Mouse (Mus musculus): Measurements from ENCODE around the gene Mki67. TPM values are rescaled to one million over a fixed set of nuclear protein-coding genes. Genes with fewer than 3 reads are reported as not detected.

The Mki67 gene
- polyA plus RNA-seq (2014; fragmentation: Nextera tagmentation; extraction: Ambion mirVana), result 49.7 and 57.5 TPM in 2 replicates

DNA sequence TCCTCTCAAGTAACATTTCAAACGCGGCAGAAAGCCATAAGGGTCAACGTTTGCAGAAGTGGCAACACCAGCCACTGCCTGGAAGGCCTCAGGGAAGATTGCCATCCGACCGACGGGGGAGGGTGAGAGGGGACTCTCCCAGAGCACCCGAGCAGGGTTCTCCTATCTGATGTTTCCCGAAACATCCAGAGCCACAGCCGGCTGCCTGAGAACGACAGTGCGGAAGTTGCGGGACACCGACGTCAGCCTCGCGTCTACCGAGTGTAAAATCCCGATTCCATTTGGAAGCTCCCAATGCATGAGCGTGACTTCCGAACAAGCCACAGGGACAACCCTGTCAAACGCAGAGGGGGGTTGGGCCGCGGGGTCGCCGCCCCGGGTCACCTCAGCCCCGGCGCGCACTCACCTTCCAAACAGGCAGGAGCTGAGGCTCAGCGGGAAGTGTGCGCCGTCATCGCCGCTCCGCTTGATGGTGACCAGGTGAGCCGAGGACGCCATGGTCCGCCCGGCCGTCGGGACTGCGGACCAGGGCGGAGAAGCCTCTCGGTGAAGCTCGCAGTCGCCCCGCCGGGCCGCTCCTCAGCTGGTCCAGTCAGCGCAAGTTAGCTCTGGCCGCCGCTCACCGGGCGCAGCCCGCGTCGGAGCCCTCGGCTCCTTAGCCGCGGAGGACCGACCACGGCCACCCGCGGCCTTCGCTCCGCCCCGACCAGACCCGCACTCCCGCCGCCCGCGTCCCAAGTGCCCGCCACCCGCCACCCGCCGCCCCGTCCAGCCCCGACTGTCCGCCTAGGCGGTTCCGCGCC lies at the start of gene Mki67:
Mki67 (minus strand) TSS at position 720 of the 803 bp plus-strand sequence.
- WGBS, result under 1% methylated on average over 74 of the region's 82 CpGs
- DNase-seq (ENCODE audit: low spot score) (peak; percentile 51), ATAC-seq (ENCODE audit: low FRiP score) (peak; percentile 73)

DNA sequence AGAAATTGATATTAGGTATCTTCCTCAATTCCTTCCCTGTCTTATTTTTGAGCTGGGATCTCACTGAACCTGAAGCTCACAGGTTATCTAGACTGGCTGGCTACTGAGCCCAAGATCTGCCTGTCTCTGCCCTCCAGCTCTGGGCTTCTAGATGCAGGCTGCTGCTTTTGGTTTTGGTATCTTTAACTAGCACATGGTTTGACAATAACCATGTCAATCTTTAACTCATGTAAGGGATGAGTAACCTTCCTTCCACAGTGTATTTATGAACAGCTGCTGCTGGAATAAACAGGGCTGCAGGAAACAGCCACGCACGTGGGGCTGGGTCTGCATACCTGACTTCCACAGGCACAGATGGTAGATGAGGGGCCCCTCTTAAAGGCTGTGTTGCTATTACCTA lies 47.1 kb upstream of the Mki67 start:
- DNase-seq (ENCODE audit: low spot score) (no peak), ATAC-seq (ENCODE audit: low FRiP score) (no peak)
- 83% methylated on average over 2 of the region's 2 CpGs for WGBS

More for the DNA sequence above, at the start of gene Mki67:
- H3K27me3 ChIP-seq (ENCODE audit: control insufficient read depth, insufficient read depth, low read length), result no peaks in the 10 kb centered on the region
- H3K36me3 ChIP-seq (ENCODE audit: control insufficient read depth, insufficient read depth, low read length), result no peaks in the 10 kb centered on the region
- peak within 1 kb of the TSS; percentile 54 for H3K27ac ChIP-seq (ENCODE audit: low read depth, low read length)
- peak within 1 kb of the TSS; percentile 88 for H3K4me2 ChIP-seq (replicated peaks; ENCODE audit: low read depth, low read length)
- no peaks in the 10 kb centered on the region for H3K9me3 ChIP-seq (ENCODE audit: control insufficient read depth, low read length)
- peak within 1 kb of the TSS; percentile 91 for H3K4me3 ChIP-seq (ENCODE audit: low read depth, low read length)
- peak within 1 kb of the TSS; percentile 88 for H3K9ac ChIP-seq (ENCODE audit: low read depth, low read length)
- H3K4me1 ChIP-seq (replicated peaks; ENCODE audit: control insufficient read depth, insufficient read depth, low read length), result peaks cover 2% of the 10 kb centered on the region; the same call in 1 of the 2 replicates

DNA sequence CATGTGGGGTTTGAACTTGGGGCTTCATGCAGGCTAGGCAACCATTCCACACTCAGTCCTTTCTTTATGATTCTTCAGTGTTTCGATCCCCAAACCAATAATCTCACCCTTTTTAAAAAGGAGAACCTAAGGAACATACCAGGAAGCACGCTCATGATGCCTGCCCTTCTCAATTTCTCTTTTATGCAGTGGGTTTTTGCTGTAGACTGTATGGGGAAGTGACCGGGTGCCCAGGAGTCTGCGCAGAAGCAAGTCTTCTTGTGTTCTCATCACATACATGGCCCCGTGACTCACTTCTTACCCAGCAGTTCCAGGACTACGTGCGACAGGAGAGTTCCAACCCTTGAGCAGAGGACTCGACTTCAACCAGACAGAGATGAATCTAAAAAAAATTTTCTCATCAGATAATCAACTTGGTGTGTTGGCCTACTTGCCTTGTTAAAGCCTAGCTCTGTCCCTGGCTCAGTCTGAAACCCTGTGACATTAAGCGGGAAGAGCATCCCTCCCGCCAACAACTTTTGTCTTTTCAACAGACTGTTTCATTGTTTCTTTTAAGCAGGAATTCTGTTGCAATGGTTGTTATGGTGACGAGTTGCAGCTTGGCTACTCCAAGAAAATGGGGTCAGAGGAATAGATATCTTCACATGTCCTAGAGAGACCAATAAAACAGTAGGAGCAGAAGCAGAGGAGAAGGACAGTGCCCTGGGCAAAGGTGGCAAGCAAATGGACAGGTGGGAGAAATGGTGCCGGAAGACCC lies 42.8 kb upstream of the Mki67 start:
- H3K27me3 ChIP-seq (ENCODE audit: control insufficient read depth, insufficient read depth, low read length), result no peaks in the 10 kb centered on the region
- DNase-seq (ENCODE audit: low spot score), result no peak
- no peak overlapping the region for H3K27ac ChIP-seq (ENCODE audit: low read depth, low read length)
- no peak overlapping the region for H3K4me2 ChIP-seq (replicated peaks; ENCODE audit: low read depth, low read length)
- H3K4me3 ChIP-seq (ENCODE audit: low read depth, low read length), result no peak overlapping the region
- H3K36me3 ChIP-seq (ENCODE audit: control insufficient read depth, insufficient read depth, low read length), result no peaks in the 10 kb centered on the region
- no peaks in the 10 kb centered on the region for H3K9me3 ChIP-seq (ENCODE audit: control insufficient read depth, low read length)
- ATAC-seq (ENCODE audit: low FRiP score), result no peak
- no peak overlapping the region for H3K9ac ChIP-seq (ENCODE audit: low read depth, low read length)
- WGBS, result 68% methylated on average over 12 of the region's 12 CpGs
- no peaks in the 10 kb centered on the region for H3K4me1 ChIP-seq (replicated peaks; ENCODE audit: control insufficient read depth, insufficient read depth, low read length)

More for the DNA sequence above, 47.1 kb upstream of the Mki67 start:
- no peaks in the 10 kb centered on the region for H3K36me3 ChIP-seq (ENCODE audit: control insufficient read depth, insufficient read depth, low read length)
- H3K27me3 ChIP-seq (ENCODE audit: control insufficient read depth, insufficient read depth, low read length), result no peaks in the 10 kb centered on the region
- H3K4me1 ChIP-seq (replicated peaks; ENCODE audit: control insufficient read depth, insufficient read depth, low read length), result no peaks in the 10 kb centered on the region
- no peaks in the 10 kb centered on the region for H3K9me3 ChIP-seq (ENCODE audit: control insufficient read depth, low read length)
- no peak overlapping the region for H3K9ac ChIP-seq (ENCODE audit: low read depth, low read length)
- no peak overlapping the region for H3K4me3 ChIP-seq (ENCODE audit: low read depth, low read length)
- H3K27ac ChIP-seq (ENCODE audit: low read depth, low read length), result no peak overlapping the region
- H3K4me2 ChIP-seq (replicated peaks; ENCODE audit: low read depth, low read length), result no peak overlapping the region

DNA sequence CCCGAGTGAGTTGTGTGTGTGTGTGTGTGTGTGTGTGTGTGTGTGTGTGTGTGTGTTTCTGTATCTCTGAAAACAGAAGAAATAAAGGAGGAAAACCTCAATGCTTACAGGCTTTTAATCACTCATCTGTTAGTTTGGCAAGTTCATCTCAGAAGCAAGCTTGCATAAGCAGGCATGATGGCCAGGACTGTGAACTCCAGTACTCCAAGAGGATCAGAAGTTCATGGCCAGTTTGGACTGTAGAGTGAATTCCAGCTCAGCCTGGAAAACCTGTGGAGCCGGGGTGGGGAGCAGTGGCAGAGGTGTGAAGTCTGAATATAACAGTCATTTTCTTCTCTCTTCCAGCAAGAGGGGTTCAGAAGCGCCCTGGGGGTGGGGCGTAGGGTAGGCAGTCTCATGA lies 42.0 kb upstream of the Mki67 start:
- no peak overlapping the region for H3K4me2 ChIP-seq (replicated peaks; ENCODE audit: low read depth, low read length)
- no peak for DNase-seq (ENCODE audit: low spot score)
- no peaks in the 10 kb centered on the region for H3K36me3 ChIP-seq (ENCODE audit: control insufficient read depth, insufficient read depth, low read length)
- 69% methylated on average over 4 of the region's 4 CpGs for WGBS
- no peak overlapping the region for H3K27ac ChIP-seq (ENCODE audit: low read depth, low read length)
- ATAC-seq (ENCODE audit: low FRiP score), result no peak
- no peak overlapping the region for H3K4me3 ChIP-seq (ENCODE audit: low read depth, low read length)
- no peak overlapping the region for H3K9ac ChIP-seq (ENCODE audit: low read depth, low read length)
- no peaks in the 10 kb centered on the region for H3K9me3 ChIP-seq (ENCODE audit: control insufficient read depth, low read length)
- H3K4me1 ChIP-seq (replicated peaks; ENCODE audit: control insufficient read depth, insufficient read depth, low read length), result no peaks in the 10 kb centered on the region
- no peaks in the 10 kb centered on the region for H3K27me3 ChIP-seq (ENCODE audit: control insufficient read depth, insufficient read depth, low read length)

DNA sequence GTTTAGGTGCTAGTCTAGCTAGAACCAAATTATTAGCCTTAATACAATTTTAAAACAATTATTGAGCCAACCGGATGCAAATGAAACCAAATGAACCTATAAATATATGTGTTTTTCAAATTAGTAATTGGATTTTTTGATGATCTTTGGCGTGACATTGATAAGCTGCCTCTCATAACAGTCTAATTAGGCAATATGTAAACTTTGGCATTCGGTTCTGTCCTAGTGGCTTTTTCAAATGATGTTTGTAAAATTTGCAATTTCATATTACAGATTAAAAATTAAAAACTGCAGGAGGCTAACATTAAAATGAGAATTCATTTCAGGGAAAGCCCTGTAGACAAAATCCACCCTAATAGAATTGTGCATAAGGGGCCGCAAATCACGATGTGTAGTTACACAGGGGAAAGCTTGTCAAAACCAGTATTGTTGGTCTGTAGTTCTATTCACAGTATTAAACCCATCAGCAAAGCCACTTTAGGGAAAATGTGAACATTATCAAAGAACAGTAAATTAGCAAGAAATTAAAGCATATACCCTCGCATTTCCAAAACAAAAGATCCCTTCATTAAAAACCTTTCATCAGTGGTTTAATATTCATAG lies 40.9 kb upstream of the Mki67 start:
- 90% methylated on average over 6 of the region's 6 CpGs for WGBS
- Histone ChIP-seq H3K9ac (ENCODE audit: low read depth, low read length) (no peak overlapping the region), H3K27me3 (ENCODE audit: control insufficient read depth, insufficient read depth, low read length) (no peaks in the 10 kb centered on the region), H3K27ac (ENCODE audit: low read depth, low read length) (no peak overlapping the region), H3K36me3 (ENCODE audit: control insufficient read depth, insufficient read depth, low read length) (no peaks in the 10 kb centered on the region), H3K4me3 (ENCODE audit: low read depth, low read length) (no peak overlapping the region), H3K4me1 (replicated peaks; ENCODE audit: control insufficient read depth, insufficient read depth, low read length) (no peaks in the 10 kb centered on the region), H3K9me3 (ENCODE audit: control insufficient read depth, low read length) (no peaks in the 10 kb centered on the region), H3K4me2 (replicated peaks; ENCODE audit: low read depth, low read length) (no peak overlapping the region)
- DNase-seq (ENCODE audit: low spot score) (no peak), ATAC-seq (ENCODE audit: low FRiP score) (no peak)

DNA sequence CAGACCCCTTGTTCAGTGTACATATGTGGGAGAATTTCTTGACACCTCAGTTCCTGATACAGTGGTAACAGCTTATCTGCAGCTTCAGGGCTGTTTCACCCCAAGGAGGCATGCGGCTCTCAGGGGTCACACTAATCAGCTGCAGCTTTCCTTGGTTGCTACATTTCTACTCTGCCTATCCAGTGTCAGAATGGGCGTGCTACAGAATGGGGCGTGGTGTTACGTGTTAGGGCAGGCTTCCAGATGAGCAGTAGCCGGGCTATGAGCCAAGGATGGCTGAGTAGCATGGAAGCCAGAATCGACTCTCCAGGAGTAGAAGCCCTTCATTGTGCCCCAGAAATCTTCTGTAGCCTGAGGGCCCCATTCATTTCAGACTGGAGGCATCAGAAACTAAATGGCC lies 32.8 kb upstream of the Mki67 start:
- Histone ChIP-seq H3K4me2 (replicated peaks; ENCODE audit: low read depth, low read length) (no peak overlapping the region), H3K9me3 (ENCODE audit: control insufficient read depth, low read length) (no peaks in the 10 kb centered on the region), H3K4me1 (replicated peaks; ENCODE audit: control insufficient read depth, insufficient read depth, low read length) (no peaks in the 10 kb centered on the region), H3K4me3 (ENCODE audit: low read depth, low read length) (no peak overlapping the region), H3K9ac (ENCODE audit: low read depth, low read length) (no peak overlapping the region), H3K27me3 (ENCODE audit: control insufficient read depth, insufficient read depth, low read length) (no peaks in the 10 kb centered on the region), H3K36me3 (ENCODE audit: control insufficient read depth, insufficient read depth, low read length) (no peaks in the 10 kb centered on the region), H3K27ac (ENCODE audit: low read depth, low read length) (no peak overlapping the region)
- no peak for DNase-seq (ENCODE audit: low spot score)
- WGBS, result 83% methylated on average over 6 of the region's 6 CpGs
- no peak for ATAC-seq (ENCODE audit: low FRiP score)

DNA sequence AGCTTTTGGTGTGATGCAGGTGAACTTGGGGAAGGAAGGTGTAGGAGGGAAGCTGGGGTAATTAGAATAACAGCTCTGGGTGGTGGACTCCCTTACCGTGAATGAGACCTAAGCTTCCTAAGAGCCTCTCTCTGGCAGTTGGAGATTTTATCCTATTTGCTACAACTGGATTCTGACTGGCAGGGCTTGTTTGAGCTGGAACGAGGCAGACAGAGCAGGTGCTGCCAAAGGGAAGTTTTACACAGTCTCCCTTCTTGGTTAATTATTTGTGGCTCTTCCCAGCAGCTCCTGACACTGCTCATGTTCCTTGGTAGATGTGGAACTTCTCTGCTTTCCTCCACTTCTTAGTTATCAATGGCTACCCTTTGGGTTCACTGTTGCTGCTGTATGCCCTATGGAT lies 30.9 kb upstream of the Mki67 start:
- no peak overlapping the region for H3K9ac ChIP-seq (ENCODE audit: low read depth, low read length)
- no peak overlapping the region for H3K4me2 ChIP-seq (replicated peaks; ENCODE audit: low read depth, low read length)
- no peaks in the 10 kb centered on the region for H3K9me3 ChIP-seq (ENCODE audit: control insufficient read depth, low read length)
- ATAC-seq (ENCODE audit: low FRiP score) (no peak), DNase-seq (ENCODE audit: low spot score) (no peak)
- 70% methylated on average over 2 of the region's 2 CpGs for WGBS
- no peaks in the 10 kb centered on the region for H3K4me1 ChIP-seq (replicated peaks; ENCODE audit: control insufficient read depth, insufficient read depth, low read length)
- no peak overlapping the region for H3K27ac ChIP-seq (ENCODE audit: low read depth, low read length)
- no peaks in the 10 kb centered on the region for H3K36me3 ChIP-seq (ENCODE audit: control insufficient read depth, insufficient read depth, low read length)
- H3K27me3 ChIP-seq (ENCODE audit: control insufficient read depth, insufficient read depth, low read length), result no peaks in the 10 kb centered on the region
- no peak overlapping the region for H3K4me3 ChIP-seq (ENCODE audit: low read depth, low read length)

DNA sequence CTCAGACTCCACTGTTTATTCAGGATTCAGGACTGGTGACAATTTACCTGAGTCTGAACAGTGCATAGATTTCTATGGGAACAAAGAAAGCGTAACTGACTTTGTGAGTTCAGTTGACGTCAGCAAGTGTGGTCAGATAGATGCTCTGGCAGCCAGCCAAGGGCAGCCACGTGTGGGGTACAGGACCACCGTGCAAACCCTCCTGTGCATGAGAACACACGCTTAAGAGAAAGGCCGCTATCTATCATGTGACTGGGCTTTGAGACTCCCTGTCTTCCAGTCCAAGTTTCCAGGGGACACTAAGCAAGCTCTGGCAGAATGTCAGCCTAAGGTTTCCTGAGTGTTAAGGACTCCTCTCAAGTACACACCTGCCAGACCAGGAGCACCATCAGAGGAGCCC lies 30.4 kb upstream of the Mki67 start:
- Histone ChIP-seq H3K27me3 (ENCODE audit: control insufficient read depth, insufficient read depth, low read length) (no peaks in the 10 kb centered on the region), H3K4me1 (replicated peaks; ENCODE audit: control insufficient read depth, insufficient read depth, low read length) (no peaks in the 10 kb centered on the region), H3K9me3 (ENCODE audit: control insufficient read depth, low read length) (no peaks in the 10 kb centered on the region), H3K4me2 (replicated peaks; ENCODE audit: low read depth, low read length) (no peak overlapping the region), H3K9ac (ENCODE audit: low read depth, low read length) (no peak overlapping the region), H3K27ac (ENCODE audit: low read depth, low read length) (no peak overlapping the region), H3K36me3 (ENCODE audit: control insufficient read depth, insufficient read depth, low read length) (no peaks in the 10 kb centered on the region), H3K4me3 (ENCODE audit: low read depth, low read length) (no peak overlapping the region)
- DNase-seq (ENCODE audit: low spot score) (no peak), ATAC-seq (ENCODE audit: low FRiP score) (no peak)
- 73% methylated on average over 6 of the region's 6 CpGs for WGBS

All from hindbrain, embryonic 11.5 days (tissue).